Mouse (Mus musculus) midbrain, embryonic 11.5 days (tissue): ENCODE data around the gene Sec22a. TPM values are rescaled to one million over a fixed set of nuclear protein-coding genes. Genes with fewer than 3 reads are reported as not detected.

Experiments
- ATAC-seq: fragments of 200-750 bp; cut with Nextera tagmentation; 2 replicates; pipeline ENCODE4 v1.8.0; 2017; ENCODE audit warnings: moderate TSS enrichment, moderate library complexity; ENCODE audit not compliant: low FRiP score
- DNase-seq: peaks from one replicate; pipeline ENCODE4 v3.0.0; 2015; ENCODE audit warnings: low spot score; ENCODE audit errors: missing footprints
- H3K27ac ChIP-seq: fragments of 300-500 bp; sonication (generic); 2 replicates; pipeline ENCODE4 v1.5.1; 2014; ENCODE audit warnings: low read depth, low read length
- H3K27me3 ChIP-seq: fragments of 300-500 bp; sonication (generic); 2 replicates; pipeline ENCODE4 v1.6.1; 2014; ENCODE audit warnings: mild to moderate bottlenecking, low read length, moderate library complexity, mixed read lengths; ENCODE audit not compliant: control insufficient read depth, insufficient read depth
- H3K36me3 ChIP-seq: fragments of 300-500 bp; sonication (generic); 2 replicates; pipeline ENCODE4 v1.6.1; 2014; ENCODE audit warnings: mild to moderate bottlenecking, low read length, moderate library complexity, mixed read lengths; ENCODE audit not compliant: control insufficient read depth, insufficient read depth
- H3K4me1 ChIP-seq: fragments of 300-500 bp; sonication (generic); 2 replicates; pipeline ENCODE4 v1.6.1; 2014; ENCODE audit warnings: low read length; ENCODE audit not compliant: control insufficient read depth, insufficient read depth
- H3K4me2 ChIP-seq: fragments of 300-500 bp; sonication (generic); 2 replicates; pipeline ENCODE4 v1.6.1; 2014; ENCODE audit warnings: mild to moderate bottlenecking, moderate library complexity
- H3K4me3 ChIP-seq: fragments of 300-500 bp; sonication (generic); 2 replicates; pipeline ENCODE4 v1.5.1; 2014; ENCODE audit warnings: low read depth, low read length
- H3K9ac ChIP-seq: fragments of 300-500 bp; sonication (generic); 2 replicates; pipeline ENCODE4 v1.6.1; 2014; ENCODE audit warnings: low read length
- H3K9me3 ChIP-seq: fragments of 300-500 bp; sonication (generic); 2 replicates; pipeline ENCODE4 v1.6.1; 2016; ENCODE audit warnings: low read length; ENCODE audit not compliant: control insufficient read depth
- WGBS: fragments of 180-500 bp; shearing (Covaris S2); extraction: QIAGEN DNeasy Blood & Tissue Kit; methylation state at CpG from one replicate; pipeline ENCODE4 v1.1.7; 2014; 5-methylcytosine and 5-hydroxymethylcytosine counted together
- polyA plus RNA-seq: library from polyadenylated mRNA; unstranded; fragments of >200 nt; fragmentation: Nextera tagmentation; extraction: Ambion mirVana; gene quantifications from 2 replicates; pipeline ENCODE4 v1.2.1, GENCODE M21; 2014

Gene Sec22a
- polyA plus RNA-seq, 1 experiment from 2014 or later = 43.0 TPM

- Histone ChIP-seq H3K4me1 (no peaks in the 10 kb centered on the region), H3K27me3 (no peaks in the 10 kb centered on the region), H3K9me3 (no peaks in the 10 kb centered on the region), H3K4me3 (no peak overlapping the region), H3K27ac (no peak overlapping the region), H3K9ac (no peak overlapping the region), H3K36me3 (no peaks in the 10 kb centered on the region), H3K4me2 (no peak overlapping the region)
- WGBS = 90% methylated on average over 9 of the region's 9 CpGs
- no peak for DNase-seq
- no peak for ATAC-seq
Measured at GRCm38 (mm10) chr16:35380048-35380447, 16.3 kb upstream of the Sec22a start.

GRCm38 (mm10) chr16:35379344-35379743 lies 15.6 kb upstream of the Sec22a start:
- Histone ChIP-seq H3K27ac (no peak overlapping the region), H3K27me3 (no peaks in the 10 kb centered on the region), H3K4me2 (no peak overlapping the region), H3K9ac (no peak overlapping the region), H3K36me3 (no peaks in the 10 kb centered on the region), H3K4me1 (no peaks in the 10 kb centered on the region), H3K9me3 (no peaks in the 10 kb centered on the region), H3K4me3 (no peak overlapping the region)
- 88% methylated on average over 3 of the region's 3 CpGs for WGBS
- no peak for DNase-seq
- ATAC-seq = no peak

GRCm38 (mm10) chr16:35364063-35364428 lies 328 bp upstream of the Sec22a start:
- H3K36me3 ChIP-seq = no peaks in the 10 kb centered on the region
- peak overlapping the region; percentile 88 for H3K4me3 ChIP-seq
- H3K27me3 ChIP-seq = no peaks in the 10 kb centered on the region
- peaks cover 4% of the 10 kb centered on the region for H3K4me1 ChIP-seq
- H3K9me3 ChIP-seq = no peaks in the 10 kb centered on the region
- H3K27ac ChIP-seq = peak overlapping the region; percentile 72
- peak overlapping the region; percentile 96 for H3K4me2 ChIP-seq
- peak overlapping the region; percentile 94 for H3K9ac ChIP-seq
- 0% methylated on average over 7 of the region's 7 CpGs for WGBS
- ATAC-seq = no peak
- DNase-seq = no peak

GRCm38 (mm10) chr16:35362221-35362620 lies 1.5 kb downstream of the Sec22a start:
- Histone ChIP-seq H3K36me3 (no peaks in the 10 kb centered on the region), H3K9ac (no peak overlapping the region), H3K4me1 (peaks cover 4% of the 10 kb centered on the region), H3K4me2 (no peak overlapping the region), H3K9me3 (no peaks in the 10 kb centered on the region), H3K27me3 (no peaks in the 10 kb centered on the region), H3K4me3 (no peak overlapping the region), H3K27ac (no peak overlapping the region)
- DNase-seq (peak; percentile 80), ATAC-seq (no peak)
- WGBS = 95% methylated on average over 2 of the region's 2 CpGs

GRCm38 (mm10) chr16:35360593-35360992 lies 3.1 kb downstream of the Sec22a start:
- H3K9me3 ChIP-seq = no peaks in the 10 kb centered on the region
- no peak for ATAC-seq
- 26% methylated on average over 6 of the region's 6 CpGs for WGBS

GRCm38 (mm10) chr16:35357449-35357848 lies 6.3 kb downstream of the Sec22a start:
- H3K27me3 ChIP-seq = no peaks in the 10 kb centered on the region
- WGBS = 81% methylated on average over 1 of the region's 1 CpGs

More at GRCm38 (mm10) chr16:35360593-35360992, 3.1 kb downstream of the Sec22a start:
- no peaks in the 10 kb centered on the region for H3K36me3 ChIP-seq
- peaks cover 4% of the 10 kb centered on the region for H3K4me1 ChIP-seq
- peak; percentile 89 for DNase-seq
- H3K4me2 ChIP-seq = no peak overlapping the region
- no peak overlapping the region for H3K27ac ChIP-seq
- no peak overlapping the region for H3K9ac ChIP-seq
- no peaks in the 10 kb centered on the region for H3K27me3 ChIP-seq
- H3K4me3 ChIP-seq = no peak overlapping the region

GRCm38 (mm10) chr16:35330451-35330850 lies 33.3 kb downstream of the Sec22a start:
- no peak overlapping the region for H3K4me3 ChIP-seq
- H3K9me3 ChIP-seq = no peaks in the 10 kb centered on the region
- no peaks in the 10 kb centered on the region for H3K36me3 ChIP-seq
- no peaks in the 10 kb centered on the region for H3K27me3 ChIP-seq
- H3K4me2 ChIP-seq = no peak overlapping the region
- H3K9ac ChIP-seq = no peak overlapping the region
- H3K27ac ChIP-seq = no peak overlapping the region
- WGBS = 59% methylated on average over 1 of the region's 1 CpGs
- ATAC-seq = no peak
- DNase-seq = no peak
- no peaks in the 10 kb centered on the region for H3K4me1 ChIP-seq

More at GRCm38 (mm10) chr16:35357449-35357848, 6.3 kb downstream of the Sec22a start:
- no peaks in the 10 kb centered on the region for H3K4me1 ChIP-seq
- no peak overlapping the region for H3K4me2 ChIP-seq
- no peaks in the 10 kb centered on the region for H3K9me3 ChIP-seq
- H3K9ac ChIP-seq = no peak overlapping the region
- H3K4me3 ChIP-seq = no peak overlapping the region
- ATAC-seq (no peak), DNase-seq (no peak)
- H3K36me3 ChIP-seq = no peaks in the 10 kb centered on the region
- no peak overlapping the region for H3K27ac ChIP-seq

GRCm38 (mm10) chr16:35319773-35320172 lies 43.9 kb downstream of the Sec22a start:
- no peaks in the 10 kb centered on the region for H3K36me3 ChIP-seq
- no peak for DNase-seq
- no peaks in the 10 kb centered on the region for H3K9me3 ChIP-seq
- no peak overlapping the region for H3K4me3 ChIP-seq
- ATAC-seq = no peak
- no peaks in the 10 kb centered on the region for H3K4me1 ChIP-seq
- H3K27ac ChIP-seq = no peak overlapping the region
- H3K27me3 ChIP-seq = no peaks in the 10 kb centered on the region
- H3K9ac ChIP-seq = no peak overlapping the region
- 86% methylated on average over 2 of the region's 2 CpGs for WGBS
- no peak overlapping the region for H3K4me2 ChIP-seq

- 62% methylated on average over 4 of the region's 4 CpGs for WGBS
- ATAC-seq = no peak
- Histone ChIP-seq H3K36me3 (no peaks in the 10 kb centered on the region), H3K27me3 (no peaks in the 10 kb centered on the region), H3K27ac (no peak overlapping the region), H3K4me3 (no peak overlapping the region), H3K9me3 (no peaks in the 10 kb centered on the region), H3K4me2 (no peak overlapping the region), H3K9ac (no peak overlapping the region), H3K4me1 (no peaks in the 10 kb centered on the region)
- peak; percentile 88 for DNase-seq
Measured at GRCm38 (mm10) chr16:35319335-35319734, 44.4 kb downstream of the Sec22a start.

GRCm38 (mm10) chr16:35318397-35318796 lies 45.3 kb downstream of the Sec22a start:
- Histone ChIP-seq H3K27me3 (no peaks in the 10 kb centered on the region), H3K4me2 (no peak overlapping the region), H3K4me3 (no peak overlapping the region), H3K9me3 (no peaks in the 10 kb centered on the region), H3K9ac (no peak overlapping the region), H3K4me1 (no peaks in the 10 kb centered on the region), H3K36me3 (no peaks in the 10 kb centered on the region), H3K27ac (no peak overlapping the region)
- ATAC-seq (no peak), DNase-seq (no peak)
- 84% methylated on average over 6 of the region's 6 CpGs for WGBS
